Mouse (Mus musculus) lung, postnatal 0 days (tissue): ENCODE measurements around the gene C87977. TPM values are rescaled to one million over a fixed set of nuclear protein-coding genes. Genes with fewer than 3 reads are reported as not detected.
"Not testable (repeated sequence)": the region's sequence is repeated elsewhere in the genome, so short reads cannot be mapped to it uniquely, and the experiment has no call there.

Experiments
- ATAC-seq: fragments of 200-750 bp; cut with Nextera tagmentation; 2 replicates; pipeline ENCODE4 v1.8.0; 2017; ENCODE audit warnings: moderate library complexity
- DNase-seq: peaks from one replicate; pipeline ENCODE4 v3.0.0-alpha.2; 2016; ENCODE audit warnings: low spot score
- H3K27ac ChIP-seq: fragments of 300-500 bp; sonication (generic); 2 replicates; pipeline ENCODE4 v1.5.1; 2014; ENCODE audit warnings: antibody characterized with exemption, mild to moderate bottlenecking, low read length, mixed read lengths
- H3K27me3 ChIP-seq: fragments of 300-500 bp; sonication (generic); replicated peaks from 2 replicates; pipeline ENCODE4 v1.6.1; 2014; ENCODE audit warnings: low read length, mixed read lengths; ENCODE audit not compliant: insufficient read depth
- H3K36me3 ChIP-seq: fragments of 300-500 bp; sonication (generic); 2 replicates; pipeline ENCODE4 v1.6.1; 2014; ENCODE audit warnings: low read length, mixed read lengths; ENCODE audit not compliant: insufficient read depth
- H3K4me1 ChIP-seq: fragments of 300-500 bp; sonication (generic); 2 replicates; pipeline ENCODE4 v1.6.1; 2014; ENCODE audit warnings: antibody characterized with exemption, low read depth, low read length, mixed read lengths; ENCODE audit not compliant: insufficient read depth
- H3K4me2 ChIP-seq: fragments of 300-500 bp; sonication (generic); replicated peaks from 2 replicates; pipeline ENCODE4 v1.6.1; 2014; ENCODE audit warnings: low read depth, mild to moderate bottlenecking, low read length, moderate library complexity, mixed read lengths
- H3K4me3 ChIP-seq: fragments of 300-500 bp; sonication (generic); 2 replicates; pipeline ENCODE4 v1.5.1; 2014; ENCODE audit warnings: low read depth, low read length
- H3K9ac ChIP-seq: fragments of 300-500 bp; sonication (generic); replicated peaks from 2 replicates; pipeline ENCODE4 v1.6.1; 2014; ENCODE audit warnings: low read depth, mild to moderate bottlenecking
- H3K9me3 ChIP-seq: fragments of 300-500 bp; sonication (generic); 2 replicates; pipeline ENCODE4 v1.6.1; 2016; ENCODE audit warnings: low read length, mixed read lengths
- CTCF ChIP-seq: IDR thresholded peaks from 2 replicates; pipeline ENCODE4 v1.5.1; 2016; ENCODE audit warnings: antibody characterized with exemption, mild to moderate bottlenecking
- EP300 ChIP-seq: IDR thresholded peaks from 2 replicates; pipeline ENCODE4 v1.6.1; 2016; ENCODE audit warnings: antibody characterized with exemption, mild to moderate bottlenecking, control low read depth
- WGBS: fragments of 180-500 bp; shearing (Covaris S2); extraction: QIAGEN DNeasy Blood & Tissue Kit; methylation state at CpG from one replicate; pipeline ENCODE4 v1.1.7; 2014; 5-methylcytosine and 5-hydroxymethylcytosine counted together
- polyA plus RNA-seq: library from polyadenylated mRNA; unstranded; fragments of >200 nt; fragmentation: Nextera tagmentation; extraction: Ambion mirVana; gene quantifications from 2 replicates; pipeline ENCODE4 v1.2.1, GENCODE M21; 2015

The C87977 gene
- polyA plus RNA-seq = not detected in 2 replicates

DNA sequence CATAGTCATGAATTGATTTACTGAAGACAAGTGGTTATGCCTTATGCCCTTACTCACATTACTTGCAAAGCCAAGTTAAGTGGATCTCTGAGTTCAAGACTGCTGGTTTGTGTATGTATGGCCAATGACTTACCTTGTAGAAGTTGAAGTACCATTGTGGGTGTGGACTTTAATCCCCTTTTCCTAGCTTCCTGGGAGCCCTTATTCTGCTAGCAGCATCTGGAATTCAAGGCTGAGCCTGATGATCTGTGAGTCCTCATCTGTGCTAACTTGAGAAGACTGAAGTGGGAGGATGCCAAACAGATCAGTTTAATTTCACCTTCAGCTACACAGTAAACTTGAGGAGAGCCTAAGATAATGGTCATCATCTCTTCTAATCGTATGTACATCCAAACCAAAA, at the start of gene C87977:
Gene C87977, minus strand, starts transcription at position 101 of the 400 bp plus-strand sequence.
- DNase-seq, ATAC-seq, H3K4me3 ChIP-seq, H3K27ac ChIP-seq, H3K4me1 ChIP-seq, H3K27me3 ChIP-seq, H3K9me3 ChIP-seq, H3K9ac ChIP-seq, H3K4me2 ChIP-seq, H3K36me3 ChIP-seq: not testable (repeated sequence)
- 54% methylated on average over 1 of the region's 1 CpGs for WGBS

DNA sequence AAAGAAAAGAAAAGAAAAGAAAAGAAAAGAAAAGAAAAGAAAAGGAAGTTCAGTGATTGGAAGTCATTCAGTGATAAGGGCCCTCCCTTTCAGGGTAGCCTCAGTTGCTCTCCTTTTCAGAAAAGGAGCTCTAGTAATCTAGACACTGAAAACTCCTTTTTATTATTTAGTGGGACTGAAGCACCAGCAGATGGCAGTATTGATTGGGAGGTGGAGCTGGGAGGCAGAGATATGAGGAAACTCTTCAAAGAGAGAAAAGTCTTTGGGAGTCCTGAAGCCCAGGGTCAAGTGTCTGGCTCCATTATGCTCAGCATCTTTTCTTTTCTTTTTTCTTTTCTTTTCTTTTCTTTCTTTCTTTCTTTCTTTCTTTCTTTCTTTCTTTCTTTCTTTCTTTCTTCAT, 41.6 kb upstream of the C87977 start:
- H3K36me3 ChIP-seq = not testable (repeated sequence)

DNA sequence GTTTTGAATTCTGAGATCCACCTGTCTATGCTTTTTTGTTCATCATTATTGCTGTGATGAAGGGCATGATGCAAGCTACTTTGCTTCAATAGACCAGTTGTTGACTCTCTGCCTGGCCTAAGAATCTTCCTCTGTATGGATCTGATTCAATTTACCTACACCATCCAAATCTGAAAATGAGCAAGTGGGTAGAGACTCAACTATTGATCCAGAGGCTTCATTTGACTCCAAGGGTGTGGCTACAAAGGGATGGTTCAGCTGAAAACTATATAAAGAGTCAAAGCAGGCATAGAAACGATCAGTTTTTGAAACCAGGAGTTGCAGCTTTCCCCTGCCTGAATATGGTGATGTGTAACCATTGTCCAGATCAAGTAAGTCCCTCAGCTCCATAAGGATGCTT, 22.7 kb downstream of the C87977 start, which contains the start of gene Oog2:
Gene Oog2, plus strand, starts transcription at position 301 of the 400 bp plus-strand sequence.
- Histone ChIP-seq H3K9me3 (peaks cover 3% of the 10 kb centered on the region; the same call in 1 of the 2 replicates), H3K4me1 (no peaks in the 10 kb centered on the region), H3K9ac (no peak within 1 kb of the TSS), H3K27ac (no peak within 1 kb of the TSS), H3K4me2 (no peak within 1 kb of the TSS), H3K27me3 (no peaks in the 10 kb centered on the region), H3K4me3 (no peak within 1 kb of the TSS), H3K36me3 (no peaks in the 10 kb centered on the region)
- no peak for DNase-seq
- 7% methylated on average over 1 of the region's 1 CpGs for WGBS
- ATAC-seq = no peak
- no peak for TF ChIP-seq CTCF
- no peak for TF ChIP-seq EP300

More for the DNA sequence above, 41.6 kb upstream of the C87977 start:
- not testable (repeated sequence) for DNase-seq, ATAC-seq, H3K27me3 ChIP-seq, H3K9ac ChIP-seq, H3K9me3 ChIP-seq, H3K4me1 ChIP-seq, H3K27ac ChIP-seq, H3K4me3 ChIP-seq, H3K4me2 ChIP-seq

DNA sequence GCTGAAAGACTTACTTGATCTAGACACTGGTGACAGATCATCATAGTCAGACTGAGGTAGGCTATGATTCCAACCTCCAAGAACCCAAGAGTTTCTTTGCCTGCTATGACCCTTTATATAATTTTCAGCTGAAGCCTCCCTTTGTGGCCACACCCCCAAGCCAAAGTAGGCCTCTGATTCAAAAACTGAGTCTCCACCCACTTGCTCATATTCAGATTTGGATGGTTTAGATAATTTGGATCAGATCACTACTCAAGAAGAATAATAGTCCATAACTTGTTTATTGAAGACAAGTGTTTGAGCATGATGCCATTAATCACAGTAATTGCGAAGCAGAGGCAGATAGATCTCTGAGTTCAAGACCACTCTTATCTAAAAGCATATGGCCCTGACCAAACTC, 50.6 kb downstream of the C87977 start, which contains the start of gene Oog3:
Gene Oog3, minus strand, starts transcription at position 101 of the 400 bp plus-strand sequence.
- H3K27me3 ChIP-seq = no peaks in the 10 kb centered on the region
- H3K4me1 ChIP-seq = no peaks in the 10 kb centered on the region
- H3K9ac ChIP-seq = no peak within 1 kb of the TSS
- no peak for TF ChIP-seq CTCF
- no peak for TF ChIP-seq EP300
- no peak within 1 kb of the TSS for H3K4me3 ChIP-seq
- ATAC-seq (no peak), DNase-seq (no peak)
- H3K4me2 ChIP-seq = no peak within 1 kb of the TSS
- H3K9me3 ChIP-seq = peaks cover 5% of the 10 kb centered on the region; the same call in 1 of the 2 replicates
- H3K36me3 ChIP-seq = no peaks in the 10 kb centered on the region
- no peak within 1 kb of the TSS for H3K27ac ChIP-seq
- WGBS = 80% methylated on average over 1 of the region's 1 CpGs

Other genes with a start within 250 kb of the C87977 start
- not detected in 2 replicates for gene Gm13101, start 246.4 kb downstream of the C87977 start, polyA plus RNA-seq
- gene Pramef17, start 218.9 kb downstream of the C87977 start, polyA plus RNA-seq = not detected in 2 replicates
- gene Pramel4, start 154.2 kb downstream of the C87977 start, polyA plus RNA-seq = not detected in 2 replicates
- gene Gm13102, start 106.8 kb downstream of the C87977 start, polyA plus RNA-seq = not detected in 2 replicates
- not detected in 2 replicates for gene Oog3, start 50.7 kb downstream of the C87977 start, polyA plus RNA-seq
- gene Oog2, start 22.6 kb downstream of the C87977 start, polyA plus RNA-seq = not detected in 2 replicates
- not detected in 2 replicates for gene Pramel5, start 67.2 kb upstream of the C87977 start, polyA plus RNA-seq
- not detected in 2 replicates for gene Gm13128, start 116.9 kb upstream of the C87977 start, polyA plus RNA-seq
- not detected in 2 replicates for gene Gm13119, start 144.6 kb upstream of the C87977 start, polyA plus RNA-seq
- not detected in 2 replicates for gene Pramef20, start 164.6 kb upstream of the C87977 start, polyA plus RNA-seq
- gene Pramef12, start 195.1 kb upstream of the C87977 start, polyA plus RNA-seq = 0.08 and 0.14 TPM in 2 replicates
- gene 1700012P22Rik, start 225.5 kb upstream of the C87977 start, polyA plus RNA-seq = not detected in 2 replicates
- not detected in 2 replicates for gene Gm9944, start 240.0 kb upstream of the C87977 start, polyA plus RNA-seq